Mouse (Mus musculus): Measurements from ENCODE around the gene Ddx49.

GRCm38 (mm10) chr8:70276476-70276875 is 25.8 kb downstream of the Ddx49 start:
- TF ChIP-seq POLR2A (IDR thresholded peaks at IDR 0.05; ENCODE audit: low read depth, low read length) (no peak), CTCF (IDR thresholded peaks at IDR 0.05; ENCODE audit: extremely low read depth, insufficient read length, insufficient replicate concordance, low read depth, low read length) (no peak)
